Mouse (Mus musculus) liver, postnatal 0 days (tissue): ENCODE data around the gene Ano8. TPM values are rescaled to one million over a fixed set of nuclear protein-coding genes. Genes with fewer than 3 reads are reported as not detected.
A peak's percentile ranks its signal among the peaks of the same experiment; 100 is the strongest.

Source experiments
- ATAC-seq: fragments of 200-750 bp; cut with Nextera tagmentation; 2 replicates; pipeline ENCODE4 v1.8.0; 2017; ENCODE audit warnings: mild to moderate bottlenecking, moderate library complexity
- DNase-seq: peaks from one replicate; pipeline ENCODE4 v3.0.0-alpha.2; 2016
- H3K27ac ChIP-seq: fragments of 300-500 bp; sonication (generic); 2 replicates; pipeline ENCODE4 v1.5.1; 2014; ENCODE audit warnings: antibody characterized with exemption, moderate library complexity, mild to moderate bottlenecking, low read depth
- H3K27me3 ChIP-seq: fragments of 300-500 bp; sonication (generic); 2 replicates; pipeline ENCODE4 v1.6.1; 2014; ENCODE audit warnings: low read length, control low read depth, mixed read lengths; ENCODE audit not compliant: insufficient read depth
- H3K36me3 ChIP-seq: fragments of 300-500 bp; sonication (generic); replicated peaks from 2 replicates; pipeline ENCODE4 v1.6.1; 2014; ENCODE audit warnings: mild to moderate bottlenecking, control low read depth, low read length, moderate library complexity, mixed read lengths; ENCODE audit not compliant: insufficient read depth
- H3K4me1 ChIP-seq: fragments of 300-500 bp; sonication (generic); 2 replicates; pipeline ENCODE4 v1.6.1; 2014; ENCODE audit warnings: antibody characterized with exemption, mild to moderate bottlenecking, control low read depth; ENCODE audit not compliant: insufficient read depth
- H3K4me2 ChIP-seq: fragments of 300-500 bp; sonication (generic); 2 replicates; pipeline ENCODE4 v1.6.1; 2014; ENCODE audit warnings: low read depth, mild to moderate bottlenecking, low read length, moderate library complexity, mixed read lengths
- H3K4me3 ChIP-seq: fragments of 300-500 bp; sonication (generic); 2 replicates; pipeline ENCODE4 v1.5.1; 2014; ENCODE audit warnings: low read depth, low read length
- H3K9ac ChIP-seq: fragments of 300-500 bp; sonication (generic); replicated peaks from 2 replicates; pipeline ENCODE4 v1.6.1; 2014; ENCODE audit warnings: mild to moderate bottlenecking, moderate library complexity
- H3K9me3 ChIP-seq: fragments of 300-500 bp; sonication (generic); 2 replicates; pipeline ENCODE4 v1.6.1; 2016; ENCODE audit warnings: mild to moderate bottlenecking, control low read depth, low read length, mixed read lengths
- CTCF ChIP-seq: sonication (generic); IDR thresholded peaks from 2 replicates; pipeline ENCODE4 v1.5.1; 2016; ENCODE audit warnings: antibody characterized with exemption, low read depth
- EP300 ChIP-seq: IDR thresholded peaks from 2 replicates; pipeline ENCODE4 v1.6.1; 2016; ENCODE audit warnings: antibody characterized with exemption, low read depth, mild to moderate bottlenecking
- WGBS: fragments of 180-500 bp; shearing (Covaris S2); extraction: QIAGEN DNeasy Blood & Tissue Kit; methylation state at CpG from one replicate; pipeline ENCODE4 v1.1.7; 2014; ENCODE audit not compliant: insufficient replicate concordance; 5-methylcytosine and 5-hydroxymethylcytosine counted together
- polyA plus RNA-seq: library from polyadenylated mRNA; unstranded; fragments of >200 nt; fragmentation: Nextera tagmentation; extraction: Ambion mirVana; gene quantifications from 2 replicates; pipeline ENCODE4 v1.2.1, GENCODE M21; 2015

Ano8 gene
- polyA plus RNA-seq, 1 experiment from 2014 or later = 0.14 TPM

GRCm38 (mm10) chr8:71504349-71504748 is 18.6 kb upstream of the Ano8 start:
- Histone ChIP-seq H3K36me3 (no peaks in the 10 kb centered on the region), H3K4me2 (no peak overlapping the region), H3K4me3 (no peak overlapping the region), H3K27me3 (peaks cover 31% of the 10 kb centered on the region), H3K9ac (no peak overlapping the region), H3K27ac (no peak overlapping the region), H3K4me1 (no peaks in the 10 kb centered on the region; the same call in 1 of the 2 replicates), H3K9me3 (no peaks in the 10 kb centered on the region)
- DNase-seq = no peak
- 82% methylated on average over 4 of the region's 4 CpGs for WGBS
- TF ChIP-seq CTCF (no peak), EP300 (no peak)
- no peak for ATAC-seq

- H3K27me3 ChIP-seq = no peaks in the 10 kb centered on the region
- no peak for DNase-seq
- ATAC-seq = peak; percentile 18; the same call in 1 of the 2 replicates
Measured at GRCm38 (mm10) chr8:71498816-71499690, 13.3 kb upstream of the Ano8 start.

GRCm38 (mm10) chr8:71497881-71498501 is 12.2 kb upstream of the Ano8 start:
- H3K9ac ChIP-seq = no peak overlapping the region
- DNase-seq (no peak), ATAC-seq (0 out of 2 replicates have a peak, but pooled peaks have one; percentile 10)
- WGBS = 39% methylated on average over 15 of the region's 15 CpGs
- no peak overlapping the region for H3K4me2 ChIP-seq
- H3K4me1 ChIP-seq = peaks cover 4% of the 10 kb centered on the region; the same call in 1 of the 2 replicates
- TF ChIP-seq CTCF = no peak
- no peak for TF ChIP-seq EP300
- H3K4me3 ChIP-seq = no peak overlapping the region
- H3K27me3 ChIP-seq = no peaks in the 10 kb centered on the region
- H3K9me3 ChIP-seq = no peaks in the 10 kb centered on the region
- H3K27ac ChIP-seq = peak overlapping the region; percentile 61; the same call in 1 of the 2 replicates
- peaks cover 3% of the 10 kb centered on the region; the same call in 1 of the 2 replicates for H3K36me3 ChIP-seq

More at GRCm38 (mm10) chr8:71498816-71499690, 13.3 kb upstream of the Ano8 start:
- H3K4me1 ChIP-seq = peaks cover 4% of the 10 kb centered on the region; the same call in 1 of the 2 replicates
- H3K9me3 ChIP-seq = no peaks in the 10 kb centered on the region
- 38% methylated on average over 16 of the region's 16 CpGs for WGBS
- no peak for TF ChIP-seq EP300
- no peak for TF ChIP-seq CTCF
- no peak overlapping the region for H3K9ac ChIP-seq
- no peak overlapping the region for H3K4me3 ChIP-seq
- no peak overlapping the region for H3K4me2 ChIP-seq
- H3K27ac ChIP-seq = peak overlapping the region; percentile 61; the same call in 1 of the 2 replicates
- H3K36me3 ChIP-seq = no peaks in the 10 kb centered on the region

- Histone ChIP-seq H3K27me3 (no peaks in the 10 kb centered on the region), H3K4me1 (peaks cover 4% of the 10 kb centered on the region; the same call in 1 of the 2 replicates), H3K4me3 (no peak overlapping the region), H3K9ac (no peak overlapping the region), H3K4me2 (no peak overlapping the region), H3K27ac (0 out of 2 replicates have a peak overlapping the region, but pooled peaks have one; percentile 44), H3K36me3 (peaks cover 11% of the 10 kb centered on the region), H3K9me3 (no peaks in the 10 kb centered on the region)
- DNase-seq (no peak), ATAC-seq (no peak)
- WGBS = 83% methylated on average over 1 of the region's 1 CpGs
- TF ChIP-seq EP300 (no peak), CTCF (no peak)
Measured at GRCm38 (mm10) chr8:71497077-71497645, 11.4 kb upstream of the Ano8 start.

GRCm38 (mm10) chr8:71496481-71496880 is 10.7 kb upstream of the Ano8 start:
- ATAC-seq (peak; percentile 40), DNase-seq (peak; percentile 71)
- Histone ChIP-seq H3K27me3 (no peaks in the 10 kb centered on the region), H3K4me1 (peaks cover 4% of the 10 kb centered on the region; the same call in 1 of the 2 replicates), H3K9me3 (no peaks in the 10 kb centered on the region), H3K27ac (peak overlapping the region; percentile 44; the same call in 1 of the 2 replicates), H3K4me2 (no peak overlapping the region), H3K36me3 (peaks cover 12% of the 10 kb centered on the region), H3K9ac (no peak overlapping the region), H3K4me3 (no peak overlapping the region)
- WGBS = 48% methylated on average over 11 of the region's 11 CpGs
- TF ChIP-seq CTCF = peak; percentile 43
- TF ChIP-seq EP300 = 0 out of 2 replicates have a peak, but pooled peaks have one; percentile 23
